Mouse (Mus musculus) 416B (cell line): ENCODE results near the gene A730049H05Rik.

Experiments used
- DNase-seq: peaks from one replicate; pipeline ENCODE4 v3.0.0; 2011; ENCODE audit warnings: low read depth

A730049H05Rik gene

GRCm38 (mm10) chr6:92816311-92816751, at the start of gene A730049H05Rik:
TSS of gene A730049H05Rik (plus strand) at chr6:92816478.
- DNase-seq = no peak

GRCm38 (mm10) chr6:92776356-92776755, 39.9 kb upstream of the A730049H05Rik start:
- peak; percentile 64 for DNase-seq

GRCm38 (mm10) chr6:92779140-92779934, 36.9 kb upstream of the A730049H05Rik start:
- peak; percentile 45 for DNase-seq

- no peak for DNase-seq
These were observed 36.4 kb upstream of the A730049H05Rik start for GRCm38 (mm10) chr6:92779935-92780205.

- DNase-seq = no peak
These were observed 34.8 kb upstream of the A730049H05Rik start for GRCm38 (mm10) chr6:92781446-92781845.

- peak; percentile 40 for DNase-seq
These were observed 31.5 kb upstream of the A730049H05Rik start for GRCm38 (mm10) chr6:92784782-92785181.

- DNase-seq = no peak
These were observed 29.4 kb upstream of the A730049H05Rik start for GRCm38 (mm10) chr6:92786701-92787375.

- DNase-seq = peak; percentile 61
These were observed 28.9 kb upstream of the A730049H05Rik start for GRCm38 (mm10) chr6:92787376-92787712.

GRCm38 (mm10) chr6:92793804-92794203, 22.5 kb upstream of the A730049H05Rik start:
- DNase-seq = no peak

GRCm38 (mm10) chr6:92801462-92801861, 14.8 kb upstream of the A730049H05Rik start:
- DNase-seq = no peak

- no peak for DNase-seq
These were observed 13.9 kb upstream of the A730049H05Rik start for GRCm38 (mm10) chr6:92802421-92802820.

- DNase-seq = no peak
These were observed 13.1 kb upstream of the A730049H05Rik start for GRCm38 (mm10) chr6:92803213-92803612.

- DNase-seq = no peak
These were observed 11.9 kb upstream of the A730049H05Rik start for GRCm38 (mm10) chr6:92804254-92804971.

- no peak for DNase-seq
These were observed 6.5 kb upstream of the A730049H05Rik start for GRCm38 (mm10) chr6:92809818-92810217.

- no peak for DNase-seq
These were observed 5.7 kb upstream of the A730049H05Rik start for GRCm38 (mm10) chr6:92810628-92811027.

GRCm38 (mm10) chr6:92811566-92811965, 4.7 kb upstream of the A730049H05Rik start:
- DNase-seq = no peak

GRCm38 (mm10) chr6:92812702-92813370, 3.4 kb upstream of the A730049H05Rik start:
- DNase-seq = no peak

- no peak for DNase-seq
These were observed 1.4 kb downstream of the A730049H05Rik start for GRCm38 (mm10) chr6:92817661-92818060.

GRCm38 (mm10) chr6:92821606-92822005, 5.3 kb downstream of the A730049H05Rik start:
- no peak for DNase-seq

GRCm38 (mm10) chr6:92822006-92822405, 5.7 kb downstream of the A730049H05Rik start:
- no peak for DNase-seq

- DNase-seq = no peak
These were observed 7.7 kb downstream of the A730049H05Rik start for GRCm38 (mm10) chr6:92823991-92824390.

GRCm38 (mm10) chr6:92826561-92826960, 10.3 kb downstream of the A730049H05Rik start:
- DNase-seq = peak; percentile 51
